Mouse (Mus musculus) thymus, adult 2 months (tissue): ENCODE data around the gene Oaz2.

Source experiments
- CTCF ChIP-seq: fragments of 200-500 bp; IDR thresholded peaks from 2 replicates; pipeline ENCODE4 v1.5.1; 2012; ENCODE audit warnings: mild to moderate bottlenecking, control low read depth, low read length, moderate library complexity, borderline replicate concordance; ENCODE audit not compliant: control insufficient read depth, poor library complexity, insufficient read depth; ENCODE audit errors: extremely low read depth
- POLR2A ChIP-seq: fragments of 200-500 bp; IDR thresholded peaks from 2 replicates; pipeline ENCODE4 v1.6.1; 2012; ENCODE audit warnings: mild to moderate bottlenecking, low read length, control low read depth, moderate library complexity; ENCODE audit not compliant: control insufficient read depth, poor library complexity, insufficient read depth; ENCODE audit errors: extremely low read depth

- TF ChIP-seq CTCF (no peak), POLR2A (no peak)
These were observed 60.8 kb downstream of the Oaz2 start for GRCm38 (mm10) chr9:65728588-65728987.
